Mouse (Mus musculus): ENCODE results near the gene Ndrg4. TPM values are rescaled to one million over a fixed set of nuclear protein-coding genes. Genes with fewer than 3 reads are reported as not detected.

Ndrg4 gene
- 276 and 287 TPM in 2 replicates for polyA plus RNA-seq (2014; fragmentation: Nextera tagmentation; extraction: Ambion mirVana)

GRCm38 (mm10) chr8:95676631-95677030, at the start of gene Ndrg4:
TSS of gene Ndrg4 (plus strand) at chr8:95676980.
- Histone ChIP-seq H3K4me2 (ENCODE audit: low read length) (peak within 1 kb of the TSS; percentile 82), H3K27me3 (ENCODE audit: control insufficient read depth, insufficient read depth, low read length) (0 out of 2 replicates have a peak, but pooled peaks cover 14% of the 10 kb centered on the region)
- 49% methylated on average over 9 of the region's 9 CpGs for WGBS

GRCm38 (mm10) chr8:95632840-95633239, 43.9 kb upstream of the Ndrg4 start:
- no peak for ATAC-seq (ENCODE audit: low FRiP score, low TSS enrichment)

More at GRCm38 (mm10) chr8:95676631-95677030, at the start of gene Ndrg4:
- H3K9me3 ChIP-seq (ENCODE audit: control insufficient read depth, low read length) = no peaks in the 10 kb centered on the region
- peak within 1 kb of the TSS; percentile 80 for H3K9ac ChIP-seq (replicated peaks; ENCODE audit: low read length)
- ATAC-seq (ENCODE audit: low FRiP score, low TSS enrichment) = no peak
- H3K36me3 ChIP-seq (ENCODE audit: control insufficient read depth, insufficient read depth, low read length) = no peaks in the 10 kb centered on the region
- peak within 1 kb of the TSS; percentile 67 for H3K4me3 ChIP-seq (replicated peaks; ENCODE audit: low read depth, low read length)
- H3K27ac ChIP-seq (replicated peaks; ENCODE audit: low read depth, low read length) = peak within 1 kb of the TSS; percentile 45; the same call in 1 of the 2 replicates
- DNase-seq = no peak
- peaks cover 9% of the 10 kb centered on the region; the same call in 1 of the 2 replicates for H3K4me1 ChIP-seq (ENCODE audit: control insufficient read depth, insufficient read depth, low read length)

GRCm38 (mm10) chr8:95633262-95634062, 43.3 kb upstream of the Ndrg4 start, which contains the start of gene Gins3:
TSS of gene Gins3 (plus strand) at chr8:95633453.
- DNase-seq (peak; percentile 97), ATAC-seq (ENCODE audit: low FRiP score, low TSS enrichment) (peak; percentile 90)
- no peaks in the 10 kb centered on the region for H3K27me3 ChIP-seq (ENCODE audit: control insufficient read depth, insufficient read depth, low read length)
- no peaks in the 10 kb centered on the region for H3K36me3 ChIP-seq (ENCODE audit: control insufficient read depth, insufficient read depth, low read length)
- H3K9ac ChIP-seq (replicated peaks; ENCODE audit: low read length) = peak within 1 kb of the TSS; percentile 56
- under 1% methylated on average over 50 of the region's 52 CpGs for WGBS
- H3K9me3 ChIP-seq (ENCODE audit: control insufficient read depth, low read length) = no peaks in the 10 kb centered on the region
- H3K4me3 ChIP-seq (replicated peaks; ENCODE audit: low read depth, low read length) = peak within 1 kb of the TSS; percentile 69
- peaks cover 4% of the 10 kb centered on the region; the same call in 1 of the 2 replicates for H3K4me1 ChIP-seq (ENCODE audit: control insufficient read depth, insufficient read depth, low read length)
- H3K27ac ChIP-seq (replicated peaks; ENCODE audit: low read depth, low read length) = no peak within 1 kb of the TSS
- peak within 1 kb of the TSS; percentile 85 for H3K4me2 ChIP-seq (ENCODE audit: low read length)

More at GRCm38 (mm10) chr8:95632840-95633239, 43.9 kb upstream of the Ndrg4 start:
- Histone ChIP-seq H3K27me3 (ENCODE audit: control insufficient read depth, insufficient read depth, low read length) (no peaks in the 10 kb centered on the region; the same call in 1 of the 2 replicates), H3K36me3 (ENCODE audit: control insufficient read depth, insufficient read depth, low read length) (no peaks in the 10 kb centered on the region), H3K9me3 (ENCODE audit: control insufficient read depth, low read length) (no peaks in the 10 kb centered on the region), H3K4me3 (replicated peaks; ENCODE audit: low read depth, low read length) (peak overlapping the region; percentile 69), H3K9ac (replicated peaks; ENCODE audit: low read length) (no peak overlapping the region), H3K4me1 (ENCODE audit: control insufficient read depth, insufficient read depth, low read length) (peaks cover 4% of the 10 kb centered on the region; the same call in 1 of the 2 replicates), H3K27ac (replicated peaks; ENCODE audit: low read depth, low read length) (no peak overlapping the region), H3K4me2 (ENCODE audit: low read length) (peak overlapping the region; percentile 85)
- WGBS = 81% methylated on average over 6 of the region's 6 CpGs
- DNase-seq = no peak

- ATAC-seq (ENCODE audit: low FRiP score, low TSS enrichment) = no peak
- H3K27ac ChIP-seq (replicated peaks; ENCODE audit: low read depth, low read length) = no peak overlapping the region
- WGBS = 3% methylated on average over 6 of the region's 6 CpGs
Observed at GRCm38 (mm10) chr8:95634063-95634340, 42.8 kb upstream of the Ndrg4 start.

DNA sequence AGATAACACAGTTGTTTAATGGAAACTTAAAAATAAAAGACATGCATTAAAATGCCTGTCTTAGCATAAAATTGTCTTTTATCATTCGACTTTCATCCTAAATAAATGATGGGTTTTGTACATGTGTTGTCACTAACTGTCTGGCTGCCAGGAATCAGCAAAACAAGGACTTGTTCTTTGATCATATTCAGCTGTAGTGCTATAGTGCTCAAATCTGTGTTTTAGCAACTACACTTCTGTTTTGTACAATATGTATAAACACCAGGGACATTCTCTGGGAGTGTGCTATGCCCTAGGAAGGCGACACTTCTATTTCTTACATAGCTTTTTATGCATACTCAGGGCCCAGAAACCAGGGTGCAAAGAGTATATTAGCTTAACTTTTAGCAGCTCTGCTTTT, 31.8 kb upstream of the Ndrg4 start:
- H3K9ac ChIP-seq (replicated peaks; ENCODE audit: low read length) = no peak overlapping the region
- DNase-seq = no peak
- no peak overlapping the region for H3K27ac ChIP-seq (replicated peaks; ENCODE audit: low read depth, low read length)
- 93% methylated on average over 2 of the region's 2 CpGs for WGBS
- no peaks in the 10 kb centered on the region for H3K27me3 ChIP-seq (ENCODE audit: control insufficient read depth, insufficient read depth, low read length)
- H3K4me3 ChIP-seq (replicated peaks; ENCODE audit: low read depth, low read length) = no peak overlapping the region
- no peak overlapping the region for H3K4me2 ChIP-seq (ENCODE audit: low read length)
- H3K36me3 ChIP-seq (ENCODE audit: control insufficient read depth, insufficient read depth, low read length) = 0 out of 2 replicates have a peak, but pooled peaks cover 6% of the 10 kb centered on the region
- ATAC-seq (ENCODE audit: low FRiP score, low TSS enrichment) = no peak
- no peaks in the 10 kb centered on the region for H3K4me1 ChIP-seq (ENCODE audit: control insufficient read depth, insufficient read depth, low read length)
- H3K9me3 ChIP-seq (ENCODE audit: control insufficient read depth, low read length) = no peaks in the 10 kb centered on the region

More at GRCm38 (mm10) chr8:95634063-95634340, 42.8 kb upstream of the Ndrg4 start:
- DNase-seq = no peak
- peak overlapping the region; percentile 56 for H3K9ac ChIP-seq (replicated peaks; ENCODE audit: low read length)
- H3K27me3 ChIP-seq (ENCODE audit: control insufficient read depth, insufficient read depth, low read length) = no peaks in the 10 kb centered on the region
- peaks cover 4% of the 10 kb centered on the region; the same call in 1 of the 2 replicates for H3K4me1 ChIP-seq (ENCODE audit: control insufficient read depth, insufficient read depth, low read length)
- H3K36me3 ChIP-seq (ENCODE audit: control insufficient read depth, insufficient read depth, low read length) = no peaks in the 10 kb centered on the region
- H3K4me3 ChIP-seq (replicated peaks; ENCODE audit: low read depth, low read length) = peak overlapping the region; percentile 69
- H3K9me3 ChIP-seq (ENCODE audit: control insufficient read depth, low read length) = no peaks in the 10 kb centered on the region
- H3K4me2 ChIP-seq (ENCODE audit: low read length) = peak overlapping the region; percentile 85

- no peaks in the 10 kb centered on the region for H3K9me3 ChIP-seq (ENCODE audit: control insufficient read depth, low read length)
- 0 out of 2 replicates have a peak, but pooled peaks cover 5% of the 10 kb centered on the region for H3K36me3 ChIP-seq (ENCODE audit: control insufficient read depth, insufficient read depth, low read length)
- no peaks in the 10 kb centered on the region for H3K4me1 ChIP-seq (ENCODE audit: control insufficient read depth, insufficient read depth, low read length)
- no peak overlapping the region for H3K4me2 ChIP-seq (ENCODE audit: low read length)
- WGBS = 80% methylated on average over 3 of the region's 3 CpGs
- no peak overlapping the region for H3K4me3 ChIP-seq (replicated peaks; ENCODE audit: low read depth, low read length)
- no peak for DNase-seq
- no peak for ATAC-seq (ENCODE audit: low FRiP score, low TSS enrichment)
- H3K27me3 ChIP-seq (ENCODE audit: control insufficient read depth, insufficient read depth, low read length) = no peaks in the 10 kb centered on the region
- no peak overlapping the region for H3K9ac ChIP-seq (replicated peaks; ENCODE audit: low read length)
- H3K27ac ChIP-seq (replicated peaks; ENCODE audit: low read depth, low read length) = no peak overlapping the region
Observed at GRCm38 (mm10) chr8:95648251-95648650, 28.5 kb upstream of the Ndrg4 start.

GRCm38 (mm10) chr8:95653351-95653750, 23.4 kb upstream of the Ndrg4 start:
- no peaks in the 10 kb centered on the region for H3K27me3 ChIP-seq (ENCODE audit: control insufficient read depth, insufficient read depth, low read length)
- no peak for ATAC-seq (ENCODE audit: low FRiP score, low TSS enrichment)
- no peaks in the 10 kb centered on the region for H3K4me1 ChIP-seq (ENCODE audit: control insufficient read depth, insufficient read depth, low read length)
- H3K27ac ChIP-seq (replicated peaks; ENCODE audit: low read depth, low read length) = no peak overlapping the region
- H3K4me2 ChIP-seq (ENCODE audit: low read length) = no peak overlapping the region
- no peak for DNase-seq
- no peak overlapping the region for H3K4me3 ChIP-seq (replicated peaks; ENCODE audit: low read depth, low read length)
- no peak overlapping the region for H3K9ac ChIP-seq (replicated peaks; ENCODE audit: low read length)
- no peaks in the 10 kb centered on the region for H3K9me3 ChIP-seq (ENCODE audit: control insufficient read depth, low read length)
- H3K36me3 ChIP-seq (ENCODE audit: control insufficient read depth, insufficient read depth, low read length) = no peaks in the 10 kb centered on the region
- WGBS = 88% methylated on average over 5 of the region's 5 CpGs

DNA sequence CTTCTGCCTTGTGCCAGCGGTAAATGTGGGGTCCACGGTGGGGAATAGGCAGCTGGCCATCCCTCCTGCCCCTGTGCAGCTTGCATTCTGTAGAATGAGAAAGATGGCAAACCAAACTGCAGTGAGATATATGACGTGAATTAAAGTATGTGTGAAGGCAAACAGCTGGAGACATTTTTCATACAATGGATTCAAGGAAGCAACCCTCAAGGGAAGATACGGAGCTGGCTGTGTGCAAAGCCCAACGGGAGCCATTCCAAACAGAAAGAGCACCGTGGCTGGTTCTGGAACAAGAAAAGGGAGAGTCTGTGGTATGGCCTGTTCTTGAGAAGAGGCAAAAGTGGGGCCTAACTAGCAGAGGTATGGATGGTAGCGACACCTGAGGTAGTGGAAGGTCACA, 20.9 kb upstream of the Ndrg4 start:
- no peaks in the 10 kb centered on the region for H3K36me3 ChIP-seq (ENCODE audit: control insufficient read depth, insufficient read depth, low read length)
- DNase-seq (no peak), ATAC-seq (ENCODE audit: low FRiP score, low TSS enrichment) (no peak)
- H3K27me3 ChIP-seq (ENCODE audit: control insufficient read depth, insufficient read depth, low read length) = no peaks in the 10 kb centered on the region
- H3K4me3 ChIP-seq (replicated peaks; ENCODE audit: low read depth, low read length) = no peak overlapping the region
- WGBS = 78% methylated on average over 7 of the region's 7 CpGs
- no peaks in the 10 kb centered on the region for H3K4me1 ChIP-seq (ENCODE audit: control insufficient read depth, insufficient read depth, low read length)
- no peaks in the 10 kb centered on the region for H3K9me3 ChIP-seq (ENCODE audit: control insufficient read depth, low read length)
- H3K27ac ChIP-seq (replicated peaks; ENCODE audit: low read depth, low read length) = no peak overlapping the region
- H3K4me2 ChIP-seq (ENCODE audit: low read length) = no peak overlapping the region
- H3K9ac ChIP-seq (replicated peaks; ENCODE audit: low read length) = no peak overlapping the region
